Mouse (Mus musculus): ENCODE results near the gene Dclre1a. TPM values are rescaled to one million over a fixed set of nuclear protein-coding genes. Genes with fewer than 3 reads are reported as not detected.

The Dclre1a gene
- polyA plus RNA-seq, 1 experiment: 5.7 TPM

- Histone ChIP-seq H3K4me1 (ENCODE audit: control insufficient read depth, insufficient read depth, low read length) (no peaks in the 10 kb centered on the region), H3K27ac (ENCODE audit: insufficient read depth, low read depth, low read length) (no peak overlapping the region), H3K4me3 (ENCODE audit: insufficient read depth, low read depth, low read length) (no peak overlapping the region), H3K36me3 (ENCODE audit: control insufficient read depth, insufficient read depth, low read length) (no peaks in the 10 kb centered on the region; the same call in 1 of the 2 replicates), H3K27me3 (replicated peaks; ENCODE audit: control insufficient read depth, insufficient read depth, low read length) (no peaks in the 10 kb centered on the region)
- no peak for DNase-seq
- 96% methylated on average over 3 of the region's 3 CpGs for WGBS
- no peak for TF ChIP-seq POLR2A (IDR thresholded peaks at IDR 0.05; ENCODE audit: low read depth, low read length)
- TF ChIP-seq CTCF (conservative IDR thresholded peaks at IDR 0.05; ENCODE audit: insufficient read depth, insufficient read length, low read depth, low read length): no peak
These were observed 36.3 kb upstream of the Dclre1a start for GRCm38 (mm10) chr19:56584288-56584687.

- Histone ChIP-seq H3K27ac (ENCODE audit: insufficient read depth, low read depth, low read length) (no peak overlapping the region), H3K4me1 (ENCODE audit: control insufficient read depth, insufficient read depth, low read length) (no peaks in the 10 kb centered on the region), H3K27me3 (replicated peaks; ENCODE audit: control insufficient read depth, insufficient read depth, low read length) (no peaks in the 10 kb centered on the region), H3K4me3 (ENCODE audit: insufficient read depth, low read depth, low read length) (no peak overlapping the region), H3K36me3 (ENCODE audit: control insufficient read depth, insufficient read depth, low read length) (no peaks in the 10 kb centered on the region; the same call in 1 of the 2 replicates)
- TF ChIP-seq POLR2A (IDR thresholded peaks at IDR 0.05; ENCODE audit: low read depth, low read length): no peak
- WGBS: 69% methylated on average over 5 of the region's 5 CpGs
- peak; percentile 19 for DNase-seq
These were observed 35.8 kb upstream of the Dclre1a start for GRCm38 (mm10) chr19:56583785-56584184.

GRCm38 (mm10) chr19:56581981-56582380, 34.0 kb upstream of the Dclre1a start:
- no peak for TF ChIP-seq POLR2A (IDR thresholded peaks at IDR 0.05; ENCODE audit: low read depth, low read length)
- TF ChIP-seq CTCF (conservative IDR thresholded peaks at IDR 0.05; ENCODE audit: insufficient read depth, insufficient read length, low read depth, low read length): no peak
- no peaks in the 10 kb centered on the region for H3K27me3 ChIP-seq (replicated peaks; ENCODE audit: control insufficient read depth, insufficient read depth, low read length)
- no peaks in the 10 kb centered on the region for H3K36me3 ChIP-seq (ENCODE audit: control insufficient read depth, insufficient read depth, low read length)
- no peak overlapping the region for H3K4me3 ChIP-seq (ENCODE audit: insufficient read depth, low read depth, low read length)
- 82% methylated on average over 5 of the region's 5 CpGs for WGBS
- DNase-seq: no peak
- no peaks in the 10 kb centered on the region for H3K4me1 ChIP-seq (ENCODE audit: control insufficient read depth, insufficient read depth, low read length)
- H3K27ac ChIP-seq (ENCODE audit: insufficient read depth, low read depth, low read length): no peak overlapping the region

GRCm38 (mm10) chr19:56577801-56578200, 29.8 kb upstream of the Dclre1a start:
- Histone ChIP-seq H3K27ac (ENCODE audit: insufficient read depth, low read depth, low read length) (no peak overlapping the region), H3K4me3 (ENCODE audit: insufficient read depth, low read depth, low read length) (no peak overlapping the region), H3K4me1 (ENCODE audit: control insufficient read depth, insufficient read depth, low read length) (no peaks in the 10 kb centered on the region), H3K36me3 (ENCODE audit: control insufficient read depth, insufficient read depth, low read length) (no peaks in the 10 kb centered on the region), H3K27me3 (replicated peaks; ENCODE audit: control insufficient read depth, insufficient read depth, low read length) (no peaks in the 10 kb centered on the region)
- TF ChIP-seq POLR2A (IDR thresholded peaks at IDR 0.05; ENCODE audit: low read depth, low read length) (no peak), CTCF (conservative IDR thresholded peaks at IDR 0.05; ENCODE audit: insufficient read depth, insufficient read length, low read depth, low read length) (no peak)
- WGBS: 79% methylated on average over 1 of the region's 1 CpGs
- no peak for DNase-seq

- Histone ChIP-seq H3K27me3 (replicated peaks; ENCODE audit: control insufficient read depth, insufficient read depth, low read length) (no peaks in the 10 kb centered on the region), H3K36me3 (ENCODE audit: control insufficient read depth, insufficient read depth, low read length) (no peaks in the 10 kb centered on the region; the same call in 1 of the 2 replicates), H3K4me1 (ENCODE audit: control insufficient read depth, insufficient read depth, low read length) (no peaks in the 10 kb centered on the region), H3K4me3 (ENCODE audit: insufficient read depth, low read depth, low read length) (no peak overlapping the region), H3K27ac (ENCODE audit: insufficient read depth, low read depth, low read length) (no peak overlapping the region)
- no peak for DNase-seq
- TF ChIP-seq POLR2A (IDR thresholded peaks at IDR 0.05; ENCODE audit: low read depth, low read length) (no peak), CTCF (conservative IDR thresholded peaks at IDR 0.05; ENCODE audit: insufficient read depth, insufficient read length, low read depth, low read length) (no peak)
- 95% methylated on average over 6 of the region's 6 CpGs for WGBS
These were observed 25.2 kb upstream of the Dclre1a start for GRCm38 (mm10) chr19:56573184-56573583.

GRCm38 (mm10) chr19:56571913-56572312, 23.9 kb upstream of the Dclre1a start:
- Histone ChIP-seq H3K27ac (ENCODE audit: insufficient read depth, low read depth, low read length) (no peak overlapping the region), H3K27me3 (replicated peaks; ENCODE audit: control insufficient read depth, insufficient read depth, low read length) (no peaks in the 10 kb centered on the region), H3K4me3 (ENCODE audit: insufficient read depth, low read depth, low read length) (no peak overlapping the region), H3K36me3 (ENCODE audit: control insufficient read depth, insufficient read depth, low read length) (no peaks in the 10 kb centered on the region; the same call in 1 of the 2 replicates), H3K4me1 (ENCODE audit: control insufficient read depth, insufficient read depth, low read length) (no peaks in the 10 kb centered on the region)
- 93% methylated on average over 5 of the region's 5 CpGs for WGBS
- DNase-seq: no peak
- no peak for TF ChIP-seq POLR2A (IDR thresholded peaks at IDR 0.05; ENCODE audit: low read depth, low read length)
- no peak for TF ChIP-seq CTCF (conservative IDR thresholded peaks at IDR 0.05; ENCODE audit: insufficient read depth, insufficient read length, low read depth, low read length)

GRCm38 (mm10) chr19:56571234-56571633, 23.2 kb upstream of the Dclre1a start:
- Histone ChIP-seq H3K36me3 (ENCODE audit: control insufficient read depth, insufficient read depth, low read length) (no peaks in the 10 kb centered on the region; the same call in 1 of the 2 replicates), H3K4me1 (ENCODE audit: control insufficient read depth, insufficient read depth, low read length) (no peaks in the 10 kb centered on the region), H3K4me3 (ENCODE audit: insufficient read depth, low read depth, low read length) (no peak overlapping the region), H3K27ac (ENCODE audit: insufficient read depth, low read depth, low read length) (no peak overlapping the region), H3K27me3 (replicated peaks; ENCODE audit: control insufficient read depth, insufficient read depth, low read length) (no peaks in the 10 kb centered on the region)
- DNase-seq: no peak
- TF ChIP-seq POLR2A (IDR thresholded peaks at IDR 0.05; ENCODE audit: low read depth, low read length): no peak
- TF ChIP-seq CTCF (conservative IDR thresholded peaks at IDR 0.05; ENCODE audit: insufficient read depth, insufficient read length, low read depth, low read length): no peak
- WGBS: 90% methylated on average over 2 of the region's 2 CpGs
